Mouse (Mus musculus): ENCODE data around the gene Rac1.

DNA sequence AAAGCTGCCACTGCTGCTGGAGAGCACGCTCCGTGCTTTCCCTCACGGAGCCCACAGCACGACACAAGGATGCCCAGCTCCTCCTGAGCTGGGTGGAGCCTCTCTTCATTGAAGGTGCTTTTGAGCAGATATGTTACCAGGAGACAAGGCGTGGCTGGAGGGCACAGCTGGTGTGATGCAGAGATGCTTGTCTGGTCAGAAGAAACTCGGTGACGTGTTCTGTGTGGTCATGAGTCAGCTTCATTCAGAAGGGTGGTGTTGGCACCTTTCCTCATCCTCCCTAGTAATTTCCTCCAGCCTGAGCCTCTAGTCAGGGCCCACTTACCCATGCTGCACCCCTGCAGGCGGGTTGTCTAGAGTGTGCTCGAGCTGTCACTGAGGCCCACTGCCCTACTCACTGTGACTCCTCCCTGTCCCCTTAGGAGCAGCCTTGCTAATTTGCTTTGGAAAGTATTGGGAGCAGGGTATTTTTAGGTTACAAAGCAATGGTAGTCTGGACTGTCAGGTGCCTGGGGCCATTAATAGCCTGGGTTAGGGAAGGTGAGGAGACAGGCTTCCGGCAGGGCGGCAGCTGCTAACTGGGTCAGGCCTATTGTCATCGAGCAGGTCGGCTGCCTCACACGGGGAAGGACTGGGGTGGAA is 33.8 kb upstream of the Rac1 start:
- no peak for TF ChIP-seq POLR2A (IDR thresholded peaks at IDR 0.05; ENCODE audit: borderline replicate concordance, insufficient read depth, low read length)
- no peak for TF ChIP-seq CTCF (IDR thresholded peaks at IDR 0.05; ENCODE audit: borderline replicate concordance, insufficient read depth, low read depth, low read length)
